Mouse (Mus musculus) midbrain, embryonic 10.5 days (tissue): ENCODE results near the gene Nnmt. TPM values are rescaled to one million over a fixed set of nuclear protein-coding genes. Genes with fewer than 3 reads are reported as not detected.

Experiments used
- DNase-seq: peaks from one replicate; pipeline ENCODE4 v3.0.0-alpha.2; 2017; ENCODE audit warnings: low spot score
- H3K27ac ChIP-seq: fragments of 300-500 bp; sonication (generic); replicated peaks from 2 replicates; pipeline ENCODE4 v1.5.1; 2016; ENCODE audit warnings: mild to moderate bottlenecking
- H3K27me3 ChIP-seq: fragments of 300-500 bp; sonication (generic); 2 replicates; pipeline ENCODE4 v1.6.1; 2016; ENCODE audit warnings: low read depth, mild to moderate bottlenecking; ENCODE audit not compliant: poor library complexity, severe bottlenecking
- H3K36me3 ChIP-seq: fragments of 300-500 bp; sonication (generic); 2 replicates; pipeline ENCODE4 v1.6.1; 2016; ENCODE audit warnings: mild to moderate bottlenecking, moderate library complexity
- H3K4me1 ChIP-seq: fragments of 300-500 bp; sonication (generic); 2 replicates; pipeline ENCODE4 v1.6.1; 2016
- H3K4me3 ChIP-seq: fragments of 300-500 bp; sonication (generic); 2 replicates; pipeline ENCODE4 v1.5.1; 2016; ENCODE audit warnings: mild to moderate bottlenecking, moderate library complexity
- H3K9me3 ChIP-seq: fragments of 300-500 bp; sonication (generic); replicated peaks from 2 replicates; pipeline ENCODE4 v1.6.1; 2016; ENCODE audit warnings: mild to moderate bottlenecking
- WGBS: fragments of 180-500 bp; shearing (Covaris S2); methylation state at CpG from one replicate; pipeline ENCODE4 v1.1.7; 2016; 5-methylcytosine and 5-hydroxymethylcytosine counted together
- polyA plus RNA-seq: library from polyadenylated mRNA; unstranded; fragments of >200 nt; fragmentation: Nextera tagmentation; extraction: Ambion mirVana; gene quantifications from 2 replicates; pipeline ENCODE4 v1.2.1, GENCODE M21; 2016

The Nnmt gene
- polyA plus RNA-seq, 1 experiment from 2014 or later, result 1.1 TPM

DNA sequence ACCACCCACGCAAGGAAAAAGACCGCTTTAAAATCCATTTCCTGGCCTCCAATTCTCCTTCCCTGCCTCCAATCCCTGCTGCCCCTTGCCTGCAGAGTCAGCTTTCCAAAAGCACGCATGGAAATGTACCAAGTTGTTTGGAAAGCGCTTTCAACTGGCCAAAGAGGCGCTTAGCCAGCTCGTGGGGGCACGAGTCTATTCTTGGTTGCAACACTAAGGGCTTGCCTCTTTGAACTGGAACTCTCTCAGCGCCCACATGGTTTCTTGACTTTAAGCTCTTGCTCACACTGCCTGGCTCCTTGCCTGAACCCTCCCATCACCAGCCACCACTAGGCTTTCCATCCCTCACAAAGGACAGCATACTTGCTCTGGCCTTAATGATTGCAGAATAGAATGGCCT lies 13.2 kb upstream of the Nnmt start:
- 81% methylated on average over 8 of the region's 8 CpGs for WGBS
- Histone ChIP-seq H3K27ac (peak overlapping the region; percentile 62; the same call in 1 of the 2 replicates), H3K4me1 (peaks cover 29% of the 10 kb centered on the region), H3K27me3 (no peaks in the 10 kb centered on the region), H3K4me3 (no peak overlapping the region), H3K36me3 (no peaks in the 10 kb centered on the region), H3K9me3 (no peaks in the 10 kb centered on the region)
- no peak for DNase-seq

DNA sequence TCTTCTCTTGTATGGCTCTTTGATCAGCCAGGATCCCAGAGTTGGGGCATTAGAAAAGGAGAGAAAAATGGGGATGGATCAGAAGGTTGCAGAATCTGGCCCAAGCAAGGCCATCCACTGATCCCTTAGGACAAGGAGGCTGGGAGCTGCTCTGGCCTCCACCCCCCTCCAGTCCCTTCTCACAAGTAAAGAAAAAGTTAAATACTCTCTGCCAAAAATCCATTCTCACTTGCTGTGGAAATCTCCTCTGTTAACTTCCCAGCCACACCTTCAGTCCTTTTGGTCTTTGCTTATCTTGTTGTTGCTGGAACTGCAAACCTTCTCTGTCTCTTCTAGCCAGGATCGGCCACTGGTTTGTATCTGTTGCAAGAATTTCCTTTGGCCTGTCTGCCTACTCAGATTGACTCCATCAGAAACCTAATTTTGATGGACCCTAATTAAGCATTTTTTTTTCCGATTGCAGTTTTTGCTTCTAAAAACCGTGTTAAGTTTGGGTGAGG lies 12.6 kb upstream of the Nnmt start:
- Histone ChIP-seq H3K4me3 (no peak overlapping the region), H3K27ac (no peak overlapping the region), H3K36me3 (no peaks in the 10 kb centered on the region), H3K9me3 (no peaks in the 10 kb centered on the region), H3K4me1 (peaks cover 29% of the 10 kb centered on the region), H3K27me3 (no peaks in the 10 kb centered on the region)
- DNase-seq, result no peak
- WGBS, result 92% methylated on average over 3 of the region's 3 CpGs

DNA sequence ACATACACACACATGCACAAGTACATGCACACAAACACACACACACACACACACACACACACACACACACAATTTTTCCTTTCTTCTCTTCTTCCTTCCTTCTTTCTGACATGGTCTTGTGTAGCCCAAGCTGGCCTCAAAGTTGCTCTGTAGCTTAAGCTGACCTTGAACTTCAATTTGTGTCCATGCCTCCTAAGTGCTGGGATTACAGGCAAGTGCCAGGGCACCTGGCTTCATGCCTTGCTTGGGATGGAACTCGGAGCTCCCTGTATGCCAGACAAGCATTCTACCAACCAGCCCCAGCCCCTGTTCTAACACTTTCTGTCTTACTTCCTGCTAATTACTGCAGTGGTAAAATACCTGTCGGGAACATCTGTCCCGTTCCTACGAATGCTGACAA lies 8.3 kb upstream of the Nnmt start:
- 89% methylated on average over 4 of the region's 4 CpGs for WGBS
- Histone ChIP-seq H3K27me3 (no peaks in the 10 kb centered on the region), H3K4me1 (peaks cover 11% of the 10 kb centered on the region), H3K4me3 (no peak overlapping the region), H3K36me3 (no peaks in the 10 kb centered on the region), H3K27ac (no peak overlapping the region), H3K9me3 (no peaks in the 10 kb centered on the region)
- peak; percentile 3 for DNase-seq

DNA sequence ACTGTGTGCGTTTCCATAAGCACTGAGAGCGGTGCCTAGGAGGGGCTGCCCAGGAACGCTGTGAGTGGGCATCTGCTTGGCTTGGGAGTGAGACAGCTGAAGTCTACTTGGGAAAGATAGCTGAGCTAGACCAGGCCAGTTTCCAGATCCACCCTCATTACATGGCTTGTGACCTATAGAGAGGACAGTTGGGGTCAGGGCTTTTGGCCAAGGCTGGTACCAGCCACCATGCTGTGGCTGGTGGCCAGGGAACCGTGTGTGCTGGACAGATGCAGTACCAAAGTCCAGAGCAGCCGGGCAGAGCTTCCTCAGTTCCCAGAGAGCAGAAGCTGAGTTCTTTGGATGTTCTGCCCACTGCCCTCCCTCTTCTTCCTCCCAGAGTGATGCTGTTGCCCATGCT lies 7.6 kb upstream of the Nnmt start:
- peak; percentile 5 for DNase-seq
- Histone ChIP-seq H3K4me3 (no peak overlapping the region), H3K36me3 (no peaks in the 10 kb centered on the region), H3K4me1 (peaks cover 9% of the 10 kb centered on the region), H3K27me3 (no peaks in the 10 kb centered on the region), H3K9me3 (no peaks in the 10 kb centered on the region), H3K27ac (no peak overlapping the region)
- WGBS, result 86% methylated on average over 5 of the region's 5 CpGs

DNA sequence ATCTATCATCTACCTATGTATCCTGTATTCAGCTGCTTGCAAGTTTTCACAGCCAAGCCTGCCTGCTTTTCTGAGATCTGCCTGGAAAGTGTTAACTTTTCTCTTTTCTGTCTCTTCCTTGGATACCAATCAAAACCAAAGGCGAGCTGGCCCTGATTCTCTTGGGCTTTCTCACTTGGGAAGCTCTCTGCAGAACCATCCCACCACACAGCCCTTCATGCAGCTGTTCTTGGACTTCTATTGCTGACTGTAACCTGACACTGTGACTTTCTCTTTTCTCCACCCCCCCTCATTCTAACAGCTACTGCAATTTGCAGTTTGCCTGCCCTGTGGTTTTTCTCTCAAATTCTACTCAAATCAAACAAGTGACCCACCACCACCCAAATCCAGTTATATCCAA lies 6.1 kb upstream of the Nnmt start:
- H3K27me3 ChIP-seq, result no peaks in the 10 kb centered on the region
- WGBS, result 22% methylated on average over 1 of the region's 1 CpGs
- H3K36me3 ChIP-seq, result no peaks in the 10 kb centered on the region
- no peak overlapping the region for H3K27ac ChIP-seq
- no peak overlapping the region for H3K4me3 ChIP-seq
- peaks cover 7% of the 10 kb centered on the region for H3K4me1 ChIP-seq
- peak; percentile 2 for DNase-seq
- no peaks in the 10 kb centered on the region for H3K9me3 ChIP-seq

DNA sequence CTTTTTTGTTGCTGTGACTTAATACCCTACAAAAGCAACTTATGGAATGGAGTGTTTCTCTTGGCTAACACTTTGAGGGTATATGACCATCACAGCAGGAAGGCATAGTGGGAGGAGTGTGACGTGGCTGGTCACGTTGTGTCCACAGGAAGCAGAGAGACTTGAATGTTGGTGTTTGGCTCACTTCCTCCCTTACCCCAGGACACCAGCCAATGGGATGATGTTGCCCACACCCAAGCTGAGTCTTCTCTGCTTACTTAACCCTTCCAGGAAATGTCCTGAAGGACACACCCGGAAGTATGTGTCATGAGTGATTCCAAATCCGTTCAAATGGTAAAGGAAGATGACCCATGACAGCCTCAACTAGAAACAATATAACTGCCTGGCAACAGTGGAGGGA lies 4.8 kb upstream of the Nnmt start:
- no peak overlapping the region for H3K27ac ChIP-seq
- 84% methylated on average over 4 of the region's 4 CpGs for WGBS
- no peaks in the 10 kb centered on the region for H3K36me3 ChIP-seq
- H3K9me3 ChIP-seq, result no peaks in the 10 kb centered on the region
- DNase-seq, result peak; percentile 6
- no peak overlapping the region for H3K4me3 ChIP-seq
- peaks cover 12% of the 10 kb centered on the region for H3K4me1 ChIP-seq
- no peaks in the 10 kb centered on the region for H3K27me3 ChIP-seq

DNA sequence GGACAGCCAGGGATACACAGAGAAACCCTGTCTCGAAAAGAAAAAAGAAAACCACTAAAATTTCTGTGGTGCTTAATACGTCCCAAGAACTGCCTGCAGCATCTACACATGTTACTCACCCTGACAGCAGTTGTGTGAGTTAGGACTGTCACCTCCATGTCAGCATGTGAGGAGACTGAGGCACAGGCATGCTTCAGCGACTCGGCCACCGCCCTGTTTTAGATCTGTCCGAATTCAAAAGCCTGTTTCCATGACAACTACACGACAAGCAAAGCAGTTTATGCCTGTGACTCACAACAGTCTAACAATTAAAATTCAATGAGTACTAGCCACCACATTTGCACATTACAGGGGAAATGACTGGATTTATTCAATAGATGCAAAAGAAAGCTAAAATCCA lies 2.5 kb upstream of the Nnmt start:
- Histone ChIP-seq H3K36me3 (no peaks in the 10 kb centered on the region), H3K4me1 (peaks cover 12% of the 10 kb centered on the region), H3K9me3 (no peaks in the 10 kb centered on the region), H3K4me3 (no peak overlapping the region), H3K27ac (no peak overlapping the region), H3K27me3 (no peaks in the 10 kb centered on the region)
- 53% methylated on average over 7 of the region's 7 CpGs for WGBS
- peak; percentile 27 for DNase-seq

DNA sequence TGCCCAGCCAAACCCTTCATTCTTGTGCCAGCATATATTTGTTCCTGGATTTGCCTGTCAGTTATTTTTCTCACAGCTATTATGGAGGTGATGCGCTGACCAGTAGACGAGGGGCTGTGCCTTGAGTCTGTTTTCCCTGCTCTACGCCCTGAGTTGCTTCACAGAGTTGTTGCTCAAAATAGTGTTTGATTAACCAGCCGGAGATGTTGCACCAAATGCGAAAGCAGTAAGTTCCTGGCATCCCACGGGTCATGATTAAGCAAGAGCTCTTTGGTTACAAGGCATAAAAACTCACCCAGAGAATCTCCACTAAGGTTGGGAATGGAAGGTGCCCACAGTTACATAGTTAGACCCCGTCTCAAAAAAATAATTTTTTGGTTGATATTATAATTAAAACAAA lies 1.2 kb upstream of the Nnmt start:
- H3K27me3 ChIP-seq, result no peaks in the 10 kb centered on the region
- no peak overlapping the region for H3K4me3 ChIP-seq
- H3K4me1 ChIP-seq, result peaks cover 12% of the 10 kb centered on the region
- no peak overlapping the region for H3K27ac ChIP-seq
- WGBS, result 94% methylated on average over 7 of the region's 7 CpGs
- H3K36me3 ChIP-seq, result no peaks in the 10 kb centered on the region
- DNase-seq, result no peak
- no peaks in the 10 kb centered on the region for H3K9me3 ChIP-seq

DNA sequence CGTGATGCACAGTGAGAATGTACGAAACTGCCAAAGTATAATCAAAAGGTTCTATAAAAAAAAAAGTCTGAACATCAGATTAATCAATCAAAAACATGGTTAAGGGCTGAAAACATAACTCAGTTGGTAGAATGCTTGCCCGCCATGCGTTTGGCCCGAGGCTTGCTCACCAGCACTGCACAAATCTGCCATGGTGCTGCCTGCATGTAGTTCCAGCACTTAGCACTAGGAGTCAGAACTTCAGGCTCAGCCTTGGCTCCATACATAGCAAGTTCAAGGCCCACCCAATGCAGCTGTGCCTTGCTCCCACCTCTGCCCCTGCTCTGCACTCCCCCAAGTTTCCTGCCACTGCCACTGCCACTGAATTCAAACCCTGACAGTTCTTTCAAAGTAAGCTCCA lies 744 bp upstream of the Nnmt start:
- no peak overlapping the region for H3K4me3 ChIP-seq
- no peaks in the 10 kb centered on the region for H3K36me3 ChIP-seq
- H3K27ac ChIP-seq, result no peak overlapping the region
- no peak for DNase-seq
- H3K27me3 ChIP-seq, result no peaks in the 10 kb centered on the region
- H3K4me1 ChIP-seq, result peaks cover 12% of the 10 kb centered on the region
- no peaks in the 10 kb centered on the region for H3K9me3 ChIP-seq
- WGBS, result 88% methylated on average over 5 of the region's 5 CpGs

DNA sequence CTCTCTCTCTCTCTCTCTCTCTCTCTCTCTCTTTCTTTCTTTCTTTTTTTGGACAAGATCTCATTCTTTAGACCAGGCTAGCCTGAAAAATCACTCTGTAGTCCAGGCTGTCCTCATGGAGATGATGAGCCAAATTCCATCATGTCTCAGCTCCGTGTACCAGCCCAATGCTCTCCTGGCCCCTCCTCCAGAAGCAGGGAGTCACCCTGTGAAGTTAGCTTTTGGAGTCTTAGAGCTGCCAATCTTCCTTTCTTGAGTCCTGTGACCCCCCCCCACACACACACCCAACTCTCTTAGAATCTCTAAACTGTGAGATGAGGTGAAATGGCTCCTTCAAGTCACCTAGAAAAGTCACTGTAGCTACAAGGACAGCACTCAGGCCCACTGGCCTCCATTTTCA lies 727 bp downstream of the Nnmt start:
- Histone ChIP-seq H3K27ac (no peak overlapping the region), H3K4me1 (peaks cover 12% of the 10 kb centered on the region), H3K9me3 (no peaks in the 10 kb centered on the region), H3K4me3 (no peak overlapping the region), H3K36me3 (no peaks in the 10 kb centered on the region), H3K27me3 (no peaks in the 10 kb centered on the region)
- DNase-seq, result no peak
- 73% methylated on average over 1 of the region's 1 CpGs for WGBS

DNA sequence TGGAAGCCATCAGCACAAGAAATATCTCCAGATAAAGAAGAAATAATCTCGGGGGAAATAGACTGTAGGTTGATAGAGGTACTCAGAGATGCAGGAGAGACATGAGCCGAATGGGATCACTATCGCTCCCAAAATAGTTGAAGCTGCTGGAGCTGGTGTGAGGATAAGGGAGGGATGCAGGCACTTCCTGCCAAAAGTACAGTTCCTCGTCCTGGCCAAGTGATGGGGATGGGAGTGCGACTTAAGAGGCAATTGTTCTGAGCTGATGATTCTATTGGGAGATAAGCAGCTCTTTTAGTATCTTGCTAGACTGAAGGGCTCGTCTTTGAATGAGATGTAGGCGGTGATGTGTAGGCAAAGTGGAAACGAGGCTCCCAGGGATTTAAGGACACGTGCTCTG lies 4.1 kb downstream of the Nnmt start:
- Histone ChIP-seq H3K27me3 (0 out of 2 replicates have a peak, but pooled peaks cover 6% of the 10 kb centered on the region), H3K9me3 (no peaks in the 10 kb centered on the region), H3K4me3 (no peak overlapping the region), H3K27ac (no peak overlapping the region), H3K4me1 (peaks cover 5% of the 10 kb centered on the region), H3K36me3 (no peaks in the 10 kb centered on the region)
- WGBS, result 79% methylated on average over 9 of the region's 9 CpGs
- no peak for DNase-seq

DNA sequence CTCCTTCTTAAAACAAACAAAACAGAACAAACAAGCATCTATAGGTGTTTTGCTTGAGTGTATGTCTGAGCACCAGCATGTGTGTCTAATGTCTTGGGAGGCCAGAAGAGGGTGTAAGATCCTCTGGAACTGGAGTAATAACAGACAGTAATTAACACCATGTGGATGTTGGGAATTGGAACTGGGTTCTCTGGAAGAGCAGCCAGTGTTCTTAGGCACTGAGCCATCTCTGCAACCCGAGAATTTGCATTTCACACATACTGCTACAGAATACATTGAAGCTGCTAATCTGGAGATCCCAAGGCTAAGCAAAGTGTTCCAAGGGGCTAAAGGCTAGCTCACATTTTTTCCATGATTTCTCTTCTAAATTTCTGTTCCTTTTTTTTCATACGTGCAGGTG lies 4.9 kb downstream of the Nnmt start:
- Histone ChIP-seq H3K9me3 (no peaks in the 10 kb centered on the region), H3K27me3 (0 out of 2 replicates have a peak, but pooled peaks cover 13% of the 10 kb centered on the region), H3K4me3 (no peak overlapping the region), H3K36me3 (no peaks in the 10 kb centered on the region), H3K4me1 (peaks cover 4% of the 10 kb centered on the region), H3K27ac (no peak overlapping the region)
- 74% methylated on average over 2 of the region's 2 CpGs for WGBS
- DNase-seq, result no peak

DNA sequence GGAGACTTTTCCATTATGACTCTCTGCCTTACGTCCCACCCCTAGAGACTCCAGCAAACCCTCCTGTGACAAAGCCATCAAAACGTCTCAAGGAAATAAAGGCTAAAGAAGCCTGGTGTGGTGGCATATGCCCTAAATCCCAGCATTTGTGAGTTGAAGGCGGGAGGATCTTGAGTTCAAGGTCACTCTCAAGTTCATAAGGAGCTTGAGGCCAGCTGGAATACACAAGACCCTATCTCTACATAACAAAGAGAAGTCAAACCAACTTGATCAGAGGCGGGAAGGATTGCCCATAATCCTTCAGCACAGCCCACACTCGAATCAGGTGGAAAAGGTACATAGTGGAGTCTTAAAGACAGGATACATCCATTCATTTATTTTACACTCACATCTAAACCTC lies 7.5 kb downstream of the Nnmt start:
- H3K4me3 ChIP-seq, result no peak overlapping the region
- peaks cover 17% of the 10 kb centered on the region; the same call in 1 of the 2 replicates for H3K27me3 ChIP-seq
- no peaks in the 10 kb centered on the region for H3K9me3 ChIP-seq
- H3K27ac ChIP-seq, result no peak overlapping the region
- WGBS, result 83% methylated on average over 5 of the region's 5 CpGs
- H3K4me1 ChIP-seq, result peaks cover 6% of the 10 kb centered on the region
- no peak for DNase-seq
- no peaks in the 10 kb centered on the region for H3K36me3 ChIP-seq

DNA sequence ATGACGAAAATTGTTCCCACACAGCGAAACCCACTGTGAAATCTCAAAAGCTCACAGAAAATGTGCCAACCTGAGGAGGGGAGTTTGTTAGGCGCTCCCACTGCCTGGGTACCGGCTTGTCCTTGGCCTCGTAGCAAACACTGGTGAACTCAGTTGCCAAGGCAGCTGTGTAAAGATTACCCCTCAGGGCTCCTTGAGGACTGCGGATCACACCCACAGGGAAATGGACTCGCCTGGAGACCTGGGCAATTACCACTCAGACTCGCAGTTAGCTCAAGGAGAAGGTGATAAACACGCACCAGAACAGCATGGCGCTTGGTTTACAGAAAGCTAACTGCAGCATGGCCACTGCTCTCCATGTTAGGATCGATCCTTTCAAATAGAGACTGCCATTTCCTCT lies 8.0 kb downstream of the Nnmt start:
- Histone ChIP-seq H3K4me1 (peaks cover 6% of the 10 kb centered on the region), H3K27me3 (peaks cover 19% of the 10 kb centered on the region; the same call in 1 of the 2 replicates), H3K4me3 (no peak overlapping the region), H3K27ac (no peak overlapping the region), H3K9me3 (no peaks in the 10 kb centered on the region), H3K36me3 (no peaks in the 10 kb centered on the region)
- WGBS, result 79% methylated on average over 11 of the region's 11 CpGs
- no peak for DNase-seq
